Mouse (Mus musculus) ES-E14 (cell line): ENCODE data around the gene C2cd3. TPM values are rescaled to one million over a fixed set of nuclear protein-coding genes. Genes with fewer than 3 reads are reported as not detected.

ENCODE experiments used
- DNase-seq: peaks from one replicate; pipeline ENCODE4 v3.0.0-alpha.2; 2013; ENCODE audit warnings: low read depth, low spot score
- H3K27ac ChIP-seq: 2 replicates; pipeline ENCODE4 v1.5.1; 2012; ENCODE audit warnings: low read depth, mild to moderate bottlenecking, low read length, moderate library complexity, mixed read lengths; ENCODE audit not compliant: poor library complexity, insufficient read depth, severe bottlenecking
- H3K36me3 ChIP-seq: 2 replicates; pipeline ENCODE4 v1.6.1; 2012; ENCODE audit warnings: mild to moderate bottlenecking, low read length, moderate library complexity, mixed read lengths; ENCODE audit not compliant: control insufficient read depth, poor library complexity, insufficient read depth, severe bottlenecking
- H3K4me1 ChIP-seq, 2 experiments: fragments of 150-350 bp in 1 of 2; sonication (generic) in 1 of 2; 2 replicates each; pipeline ENCODE4 v1.6.1; 2012; ENCODE audit warnings: low read length in 2 of 2, mild to moderate bottlenecking in 1 of 2, mixed read lengths in 1 of 2; ENCODE audit not compliant: control insufficient read depth in 2 of 2, insufficient read depth in 2 of 2, poor library complexity in 1 of 2
- H3K4me3 ChIP-seq, 2 experiments: fragments of 150-350 bp in 1 of 2; sonication (generic) in 1 of 2; 2 replicates each; pipeline ENCODE4 v1.5.1; 2012; ENCODE audit warnings: low read length in 2 of 2, low read depth in 1 of 2, mild to moderate bottlenecking in 1 of 2, mixed read lengths in 1 of 2; ENCODE audit not compliant: insufficient read depth in 1 of 2, poor library complexity in 1 of 2, severe bottlenecking in 1 of 2
- H3K9ac ChIP-seq: 2 replicates; pipeline ENCODE4 v1.6.1; 2012; ENCODE audit warnings: low read depth, mild to moderate bottlenecking, low read length, mixed read lengths; ENCODE audit not compliant: poor library complexity, insufficient read depth, severe bottlenecking
- H3K9me3 ChIP-seq: fragments of 150-350 bp; sonication (generic); 2 replicates; pipeline ENCODE4 v1.6.1; 2012; ENCODE audit warnings: low read depth, mild to moderate bottlenecking, low read length; ENCODE audit not compliant: control insufficient read depth, insufficient read depth
- CHD2 ChIP-seq: IDR thresholded peaks from 2 replicates; pipeline ENCODE4 v1.6.1; 2014; ENCODE audit warnings: mild to moderate bottlenecking, low read depth, low read length, inconsistent platforms
- HCFC1 ChIP-seq: IDR thresholded peaks from 2 replicates; pipeline ENCODE4 v1.6.1; 2012; ENCODE audit warnings: low read length, inconsistent platforms, borderline replicate concordance; ENCODE audit not compliant: insufficient read depth
- MAFK ChIP-seq: IDR thresholded peaks from 2 replicates; pipeline ENCODE4 v1.6.1; 2014; ENCODE audit warnings: mild to moderate bottlenecking, low read depth, low read length, inconsistent platforms; ENCODE audit not compliant: insufficient read depth
- ZC3H11A ChIP-seq: IDR thresholded peaks from 2 replicates; pipeline ENCODE4 v1.6.1; 2012; ENCODE audit warnings: low read depth, mild to moderate bottlenecking, inconsistent platforms, low read length, borderline replicate concordance
- ZNF384 ChIP-seq: IDR thresholded peaks from 2 replicates; pipeline ENCODE4 v1.6.1; 2012; ENCODE audit warnings: low read depth, low read length, inconsistent platforms
- in situ Hi-C, 2 experiments: fragments of 600-800 bp; cut with MboI; formaldehyde crosslinking; loops; one replicate each; pipeline ENCODE4 v1.15.1; 2025; ENCODE audit warnings: low sequenced_read_pairs in 2 of 2, inconsistent platforms in 1 of 2; ENCODE audit not compliant: unreplicated experiment in 2 of 2
- total RNA-seq: library from RNA; depleted of rRNA; stranded (reverse); fragments of 300-350 nt; gene quantifications from 2 replicates; pipeline ENCODE4 v1.2.3, GENCODE M21; 2012

C2cd3 gene
- total RNA-seq, 1 experiment: 10.9 TPM

GRCm38 (mm10) chr7:100328636-100329035 lies 43.4 kb upstream of the C2cd3 start:
- DNase-seq: no peak
- no peaks in the 10 kb centered on the region for H3K9me3 ChIP-seq
- H3K9ac ChIP-seq: no peak overlapping the region
- no peak for TF ChIP-seq HCFC1
- TF ChIP-seq ZC3H11A: no peak
- no peak for TF ChIP-seq CHD2
- TF ChIP-seq ZNF384: no peak
- TF ChIP-seq MAFK: no peak
- no peak overlapping the region for H3K27ac ChIP-seq
- peaks cover 15% of the 10 kb centered on the region for H3K36me3 ChIP-seq
- in situ Hi-C loops: no loop called here
- H3K4me1 ChIP-seq: no peaks in the 10 kb centered on the region
- H3K4me3 ChIP-seq: no peak overlapping the region

DNA sequence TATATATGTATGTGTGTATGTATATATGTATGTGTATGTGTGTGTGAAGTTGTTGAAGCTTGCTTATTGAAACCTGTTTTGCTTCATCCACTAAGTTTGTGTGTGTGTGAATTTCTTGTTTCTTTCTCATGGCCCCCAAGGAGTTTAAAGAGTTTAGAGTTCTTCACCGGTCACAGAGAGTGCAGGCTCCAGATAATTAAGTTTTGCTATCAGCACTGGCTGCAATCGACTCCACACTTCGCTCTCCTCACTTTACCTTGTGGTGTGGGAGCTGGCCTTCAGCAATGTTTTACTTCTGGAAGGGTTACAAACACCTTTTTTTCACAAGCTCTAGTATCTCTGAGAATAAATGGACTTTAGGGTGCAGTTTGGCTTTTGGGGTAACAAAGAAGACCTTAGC lies 40.8 kb upstream of the C2cd3 start:
- Histone ChIP-seq H3K4me3 (no peak overlapping the region), H3K4me1 (no peaks in the 10 kb centered on the region), H3K36me3 (peaks cover 15% of the 10 kb centered on the region), H3K9me3 (no peaks in the 10 kb centered on the region), H3K9ac (no peak overlapping the region), H3K27ac (no peak overlapping the region)
- in situ Hi-C loops: no loop called here
- TF ChIP-seq ZC3H11A: no peak
- no peak for TF ChIP-seq HCFC1
- TF ChIP-seq MAFK: no peak
- TF ChIP-seq ZNF384: no peak
- no peak for TF ChIP-seq CHD2
- no peak for DNase-seq

- Histone ChIP-seq H3K4me1 (no peaks in the 10 kb centered on the region), H3K9ac (no peak overlapping the region), H3K27ac (no peak overlapping the region), H3K4me3 (no peak overlapping the region), H3K9me3 (no peaks in the 10 kb centered on the region), H3K36me3 (peaks cover 3% of the 10 kb centered on the region)
- TF ChIP-seq ZC3H11A: no peak
- TF ChIP-seq CHD2: no peak
- TF ChIP-seq HCFC1: no peak
- no peak for TF ChIP-seq ZNF384
- no peak for DNase-seq
- in situ Hi-C loops: no loop called here
Observed at GRCm38 (mm10) chr7:100335921-100336320, 36.1 kb upstream of the C2cd3 start.

GRCm38 (mm10) chr7:100354984-100355383 lies 17.0 kb upstream of the C2cd3 start:
- no peaks in the 10 kb centered on the region for H3K36me3 ChIP-seq
- no peaks in the 10 kb centered on the region for H3K9me3 ChIP-seq
- DNase-seq: no peak
- H3K9ac ChIP-seq: no peak overlapping the region
- in situ Hi-C loops: no loop called here
- H3K27ac ChIP-seq: no peak overlapping the region
- no peak overlapping the region for H3K4me3 ChIP-seq
- TF ChIP-seq HCFC1: no peak
- TF ChIP-seq ZC3H11A: no peak
- TF ChIP-seq CHD2: no peak
- TF ChIP-seq ZNF384: no peak
- no peak for TF ChIP-seq MAFK
- no peaks in the 10 kb centered on the region for H3K4me1 ChIP-seq

- in situ Hi-C loops: no loop called here
Observed at GRCm38 (mm10) chr7:100356324-100356723, 15.7 kb upstream of the C2cd3 start.

More at GRCm38 (mm10) chr7:100356324-100356723, 15.7 kb upstream of the C2cd3 start:
- TF ChIP-seq HCFC1: no peak
- Histone ChIP-seq H3K9me3 (no peaks in the 10 kb centered on the region), H3K9ac (no peak overlapping the region), H3K27ac (no peak overlapping the region), H3K4me1 (no peaks in the 10 kb centered on the region), H3K36me3 (no peaks in the 10 kb centered on the region), H3K4me3 (no peak overlapping the region)
- no peak for DNase-seq
